7 mouse cellular contexts compared by ENCODE assay signal in genomic region chr4:128711455-128712135, GRCm38 (mm10). TPM values are rescaled to one million over a fixed set of nuclear protein-coding genes. Genes with fewer than 3 reads are reported as not detected.
A peak's percentile ranks its signal among the peaks of the same experiment; 100 is the strongest.
DNase-seq lines count a peak whose midpoint lies in the region; ATAC-seq and TF ChIP-seq lines count a peak whose summit lies in the region.

No protein-coding gene starts in this region.

- peak; percentile 85 for DNase-seq in adrenal gland, adult 8-10 months
- peak; percentile 94 for DNase-seq in embryo, embryonic 9.5 days (ENCODE audit: extremely low spot score)
- DNase-seq in gastrocnemius, postnatal 4 days (ENCODE audit: low spot score in 2 of 2) = peak; percentile 78 to 88
- DNase-seq in left cerebral cortex, postnatal 4 days = peak; percentile 96
- peak; percentile 73 for DNase-seq in spleen, adult 12 weeks (ENCODE audit: low spot score)

- H3K4me3 ChIP-seq in intestine, postnatal 0 days (ENCODE audit: low read depth, low read length) = peak overlapping the region; percentile 19
- peak overlapping the region; percentile 19 for H3K4me3 ChIP-seq in midbrain, embryonic 13.5 days (replicated peaks)

- H3K4me1 ChIP-seq in intestine, postnatal 0 days (replicated peaks; ENCODE audit: control insufficient read depth, insufficient read depth, low read length) = no peaks in the 10 kb centered on the region
- H3K4me1 ChIP-seq in midbrain, embryonic 13.5 days (replicated peaks) = peaks cover 73% of the 10 kb centered on the region

- WGBS in intestine, postnatal 0 days = 7% methylated on average over 24 of the region's 24 CpGs
- 3% methylated on average over 24 of the region's 24 CpGs for WGBS in midbrain, embryonic 13.5 days

- no peaks in the 10 kb centered on the region for H3K9me3 ChIP-seq in intestine, postnatal 0 days (ENCODE audit: control insufficient read depth)
- H3K9me3 ChIP-seq in midbrain, embryonic 13.5 days = no peaks in the 10 kb centered on the region

- H3K9ac ChIP-seq in intestine, postnatal 0 days (ENCODE audit: low read depth, low read length) = no peak overlapping the region
- H3K9ac ChIP-seq in midbrain, embryonic 13.5 days (replicated peaks) = peak overlapping the region; percentile 57

- TF ChIP-seq CTCF in intestine, postnatal 0 days (IDR thresholded peaks at IDR 0.05; ENCODE audit: low read depth) = peak; percentile 100

- H3K27ac ChIP-seq in intestine, postnatal 0 days (ENCODE audit: low read depth, low read length) = no peak overlapping the region
- H3K27ac ChIP-seq in midbrain, embryonic 13.5 days = peak overlapping the region; percentile 59

- peak overlapping the region; percentile 62 for H3K4me2 ChIP-seq in intestine, postnatal 0 days (replicated peaks; ENCODE audit: low read depth)
- peak overlapping the region; percentile 53 for H3K4me2 ChIP-seq in midbrain, embryonic 13.5 days (replicated peaks)

- ATAC-seq in intestine, postnatal 0 days = peak; percentile 69
- peak; percentile 43 for ATAC-seq in midbrain, embryonic 13.5 days

- H3K36me3 ChIP-seq in intestine, postnatal 0 days (ENCODE audit: control insufficient read depth, insufficient read depth) = no peaks in the 10 kb centered on the region; the same call in 1 of the 2 replicates
- 0 out of 2 replicates have a peak, but pooled peaks cover 4% of the 10 kb centered on the region for H3K36me3 ChIP-seq in midbrain, embryonic 13.5 days

- intact Hi-C loops in left cerebral cortex, postnatal 4 days (cut with DNase I) = loop anchor here (2.0 kb wide), 1 partner anchor 35 kb away; no protein-coding TSS in a partner anchor

- 0 out of 2 replicates have a peak, but pooled peaks cover 5% of the 10 kb centered on the region for H3K27me3 ChIP-seq in intestine, postnatal 0 days (replicated peaks; ENCODE audit: control insufficient read depth, insufficient read depth, low read length)
- H3K27me3 ChIP-seq in midbrain, embryonic 13.5 days = peaks cover 9% of the 10 kb centered on the region; the same call in 1 of the 2 replicates

RNA-seq across cellular contexts. Expression of gene A3galt2, which starts 43.6 kb away (rescaled TPM):
- total RNA-seq in adrenal gland, adult 8-10 months (2022) = under 1 TPM; 0.14 to 0.34 (median 0.15) TPM
- total RNA-seq in gastrocnemius, postnatal 4 days (2021) = under 1 TPM; 0.26 to 0.37 TPM
- polyA plus RNA-seq in intestine, postnatal 0 days (2015; fragmentation: Nextera tagmentation; extraction: Ambion mirVana) = not detected in 2 replicates
- 1 to 10 TPM; 1.1 to 1.3 TPM for total RNA-seq in left cerebral cortex, postnatal 4 days (2021)
- polyA plus RNA-seq in midbrain, embryonic 13.5 days (2015; fragmentation: Nextera tagmentation; extraction: Ambion mirVana) = 0.23 and 0.58 TPM in 2 replicates

RNA-seq across cellular contexts. Expression of gene Phc2, which starts 57.1 kb away (rescaled TPM):
- 10 to 100 TPM; 73.1 to 83.0 (median 79.9) TPM for total RNA-seq in adrenal gland, adult 8-10 months (2022)
- 10 to 100 TPM; 47.2 to 52.7 TPM for total RNA-seq in gastrocnemius, postnatal 4 days (2021)
- polyA plus RNA-seq in intestine, postnatal 0 days (2015; fragmentation: Nextera tagmentation; extraction: Ambion mirVana) = 22.9 and 25.4 TPM in 2 replicates
- 10 to 100 TPM; 90.7 to 95.1 TPM for total RNA-seq in left cerebral cortex, postnatal 4 days (2021)
- 30.0 and 36.1 TPM in 2 replicates for polyA plus RNA-seq in midbrain, embryonic 13.5 days (2015; fragmentation: Nextera tagmentation; extraction: Ambion mirVana)
